Mouse (Mus musculus) gastrocnemius, adult 2 months (tissue): ENCODE measurements around the gene Sgo2b. TPM values are rescaled to one million over a fixed set of nuclear protein-coding genes. Genes with fewer than 3 reads are reported as not detected.
"Not testable (repeated sequence)": the region's sequence is repeated elsewhere in the genome, so short reads cannot be mapped to it uniquely, and the experiment has no call there.

Experiments
- DNase-seq: peaks from one replicate; pipeline ENCODE4 v3.0.0; 2022
- H3K27ac ChIP-seq: fragments of 200-600 bp; 2 replicates; pipeline ENCODE4 v1.8.1; 2022; ENCODE audit warnings: mild to moderate bottlenecking
- H3K4me3 ChIP-seq: fragments of 200-600 bp; 2 replicates; pipeline ENCODE4 v1.8.1; 2022; ENCODE audit warnings: mild to moderate bottlenecking, moderate library complexity
- CTCF ChIP-seq: fragments of 200-600 bp; IDR thresholded peaks from 2 replicates; pipeline ENCODE4 v1.8.1; 2022; ENCODE audit warnings: antibody characterized with exemption, mild to moderate bottlenecking, moderate library complexity
- intact Hi-C: fragments of 180-260 bp; cut with DNase I; formaldehyde crosslinking; loops from one replicate; pipeline ENCODE4 v1.15.1; 2025
- long read RNA-seq, 2 experiments: library from polyadenylated mRNA; stranded (forward); transcript quantifications; one replicate each; pipeline ENCODE4 v2.0.0; 2021
- total RNA-seq, 2 experiments: library from RNA; stranded (reverse); gene quantifications; 2 replicates each; pipeline ENCODE4 v1.2.3; 2021

Sgo2b gene
- total RNA-seq = not detected
- long read RNA-seq, experiment 1 = 0 reads
- long read RNA-seq, experiment 2 = 0 reads

DNA sequence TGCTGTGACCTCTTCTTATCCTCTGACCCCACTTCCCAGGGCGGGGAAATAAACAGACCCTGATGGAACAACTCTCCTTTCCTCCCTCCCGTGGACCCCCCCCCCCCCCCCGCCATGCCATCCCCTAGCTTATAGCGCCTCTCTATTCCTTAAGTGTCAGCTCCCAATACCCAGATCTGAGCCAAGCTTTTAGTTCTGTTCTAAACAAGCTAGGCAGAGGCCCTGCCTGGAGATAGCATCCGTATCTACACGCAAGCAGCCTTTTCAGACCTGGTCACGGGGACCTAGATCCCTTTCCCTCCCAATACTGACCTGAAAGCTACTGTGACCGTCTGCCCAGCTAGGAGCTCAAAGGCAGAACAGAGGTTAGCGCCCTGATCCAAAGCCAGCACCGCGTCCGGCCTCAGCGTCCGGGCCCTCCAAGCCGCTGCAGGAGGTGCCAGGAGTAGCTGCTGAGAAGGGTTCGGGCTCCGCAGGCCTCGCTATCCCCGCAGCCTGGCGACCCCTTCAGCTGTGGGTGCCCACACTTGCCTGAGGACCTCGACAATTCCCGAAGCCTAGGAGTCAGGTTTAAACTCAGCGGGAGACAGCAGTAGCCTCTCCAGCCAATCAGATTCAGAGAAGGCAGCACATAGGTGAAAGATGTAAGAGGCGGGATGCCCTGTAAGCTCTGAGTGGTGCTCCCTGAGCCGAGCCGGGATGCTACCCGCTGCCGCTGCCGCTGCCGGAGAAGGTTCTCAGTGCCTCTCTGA, at the start of gene Sgo2b:
TSS of gene Sgo2b (minus strand) at position 623 of the 752 bp plus-strand sequence.
- intact Hi-C loops = no loop called here
- H3K27ac ChIP-seq = no peak within 1 kb of the TSS
- DNase-seq = no peak
- no peak for TF ChIP-seq CTCF
- H3K4me3 ChIP-seq = no peak within 1 kb of the TSS

DNA sequence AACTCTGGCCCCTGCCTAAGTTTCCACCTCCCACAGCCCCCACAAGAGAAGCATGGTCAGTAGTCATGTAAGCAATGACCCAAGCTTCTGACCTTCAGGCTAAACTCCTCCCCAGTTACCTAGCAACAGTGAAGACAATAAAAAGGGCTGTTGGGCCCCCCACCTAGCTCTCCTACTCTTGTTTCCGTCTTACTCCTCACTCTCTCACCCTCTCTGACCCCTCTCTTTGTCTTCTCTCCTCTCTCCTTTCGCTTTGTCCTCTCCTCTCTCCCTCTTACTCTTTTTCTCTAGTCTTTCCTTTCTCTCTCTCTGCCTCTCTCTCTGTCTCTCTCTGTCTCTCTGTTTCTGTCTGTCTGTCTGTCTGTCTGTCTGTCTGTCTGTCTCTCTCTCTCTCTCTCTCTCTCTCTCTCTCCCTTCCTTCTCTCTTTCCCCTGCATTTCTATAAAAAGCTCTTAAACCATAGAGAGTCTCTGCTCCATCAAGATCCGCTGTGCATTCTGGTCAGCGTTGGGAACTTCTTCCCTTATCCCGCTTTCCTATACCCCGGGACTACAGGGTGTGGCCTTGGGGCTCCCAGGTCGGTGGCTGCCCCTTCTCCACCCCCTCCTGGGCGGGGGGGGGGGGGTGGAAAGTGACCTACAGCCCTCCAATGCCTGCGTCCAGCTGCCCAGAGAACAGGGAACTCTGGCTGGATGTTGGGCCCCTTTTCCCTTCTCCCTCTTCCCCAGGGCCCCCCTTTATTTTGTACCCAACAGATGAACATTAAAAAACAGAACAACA, 18.8 kb upstream of the Sgo2b start:
- H3K27ac ChIP-seq, DNase-seq, intact Hi-C loops, H3K4me3 ChIP-seq: not testable (repeated sequence)

DNA sequence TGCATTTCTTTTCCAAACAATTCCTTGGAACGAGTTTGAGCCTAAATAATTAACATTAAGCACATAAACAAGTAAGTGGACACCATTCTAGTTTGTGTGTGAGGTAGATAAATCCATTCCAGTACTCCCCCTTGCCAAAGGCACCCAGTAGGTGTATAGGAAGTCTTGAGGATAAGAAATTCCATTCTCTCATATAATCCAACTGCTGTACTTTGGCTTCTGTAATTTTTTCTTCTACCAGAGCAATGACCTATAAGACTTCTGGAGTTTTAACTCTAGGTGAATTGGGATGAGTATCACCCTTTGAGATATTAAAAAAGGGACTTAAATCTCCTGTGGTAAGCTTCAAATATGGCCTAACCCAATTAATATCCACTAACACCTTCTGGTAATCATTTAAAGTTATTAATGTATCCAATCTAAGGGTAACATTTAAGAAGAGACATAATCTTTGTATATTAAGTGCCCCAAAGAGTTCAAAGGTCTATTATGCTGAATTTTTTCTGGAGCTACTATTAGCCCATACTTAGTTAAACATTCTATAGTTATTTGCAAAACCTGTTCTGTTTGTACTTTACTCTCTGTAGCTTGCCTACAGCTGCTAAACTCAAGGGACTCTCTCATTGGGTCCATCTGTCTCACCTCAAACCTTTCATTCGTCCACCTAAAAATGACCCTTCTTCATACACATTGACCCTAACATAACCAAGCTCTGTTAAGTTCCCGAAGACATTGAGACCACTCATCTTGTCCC, 9.2 kb upstream of the Sgo2b start:
- no peak for TF ChIP-seq CTCF
- H3K27ac ChIP-seq = no peak overlapping the region
- no peak overlapping the region for H3K4me3 ChIP-seq
- no peak for DNase-seq
- intact Hi-C loops = no loop called here

- H3K4me3 ChIP-seq, H3K27ac ChIP-seq, DNase-seq, intact Hi-C loops: not testable (repeated sequence)
These were observed 1.8 kb upstream of the Sgo2b start for GRCm38 (mm10) chr8:63953802-63954201.

DNA sequence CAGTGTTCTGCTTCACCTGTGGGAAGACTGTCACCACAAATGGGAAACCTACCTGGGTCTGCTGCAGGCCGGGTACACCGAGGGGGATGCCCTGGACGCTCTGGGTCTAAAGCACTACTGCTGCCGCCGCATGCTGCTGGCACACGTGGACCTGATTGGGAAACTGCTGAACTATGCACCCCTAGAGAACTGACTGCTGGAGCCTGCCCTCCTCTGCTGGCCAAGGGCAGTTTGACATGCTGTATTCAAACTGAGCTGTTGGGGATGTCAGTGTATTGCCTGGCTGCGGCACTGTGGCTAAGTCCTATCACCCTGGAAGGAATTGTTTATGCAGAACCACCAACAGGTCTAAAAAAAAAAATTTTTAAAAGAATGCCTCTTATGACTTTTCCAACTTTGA, 18.9 kb downstream of the Sgo2b start:
- no peak for TF ChIP-seq CTCF
- DNase-seq = peak; percentile 11
- intact Hi-C loops = no loop called here

GRCm38 (mm10) chr8:63929301-63930097, 22.5 kb downstream of the Sgo2b start:
- intact Hi-C loops = no loop called here
- no peak overlapping the region for H3K4me3 ChIP-seq
- no peak overlapping the region for H3K27ac ChIP-seq
- no peak for DNase-seq
- no peak for TF ChIP-seq CTCF

More for the DNA sequence above, 18.9 kb downstream of the Sgo2b start:
- Histone ChIP-seq H3K27ac (no peak overlapping the region), H3K4me3 (no peak overlapping the region)

- intact Hi-C loops = no loop called here
- Histone ChIP-seq H3K4me3 (no peak overlapping the region), H3K27ac (no peak overlapping the region)
- DNase-seq = no peak
- no peak for TF ChIP-seq CTCF
These were observed 30.6 kb downstream of the Sgo2b start for GRCm38 (mm10) chr8:63921257-63921960.

- H3K4me3 ChIP-seq = no peak overlapping the region
- no peak for DNase-seq
- no peak for TF ChIP-seq CTCF
- intact Hi-C loops = no loop called here
- no peak overlapping the region for H3K27ac ChIP-seq
These were observed 57.0 kb downstream of the Sgo2b start for GRCm38 (mm10) chr8:63895096-63895495.

GRCm38 (mm10) chr8:63878353-63878752, 73.7 kb downstream of the Sgo2b start:
- no peak overlapping the region for H3K27ac ChIP-seq
- no peak overlapping the region for H3K4me3 ChIP-seq
- DNase-seq = no peak
- no peak for TF ChIP-seq CTCF
- intact Hi-C loops = no loop called here

- intact Hi-C loops = no loop called here
- no peak overlapping the region for H3K27ac ChIP-seq
- DNase-seq = peak; percentile 22
- TF ChIP-seq CTCF = peak; percentile 75
- no peak overlapping the region for H3K4me3 ChIP-seq
These were observed 74.7 kb downstream of the Sgo2b start for GRCm38 (mm10) chr8:63877393-63877792.

GRCm38 (mm10) chr8:63876949-63877348, 75.1 kb downstream of the Sgo2b start:
- no peak for DNase-seq
- TF ChIP-seq CTCF = no peak
- intact Hi-C loops = no loop called here
- no peak overlapping the region for H3K4me3 ChIP-seq
- no peak overlapping the region for H3K27ac ChIP-seq
